Mouse (Mus musculus) lung, postnatal 0 days (tissue): Measurements from ENCODE around the gene Tmem108.

Source experiments
- CTCF ChIP-seq: IDR thresholded peaks from 2 replicates; pipeline ENCODE4 v1.5.1; 2016; ENCODE audit warnings: antibody characterized with exemption, mild to moderate bottlenecking
- EP300 ChIP-seq: IDR thresholded peaks from 2 replicates; pipeline ENCODE4 v1.6.1; 2016; ENCODE audit warnings: antibody characterized with exemption, mild to moderate bottlenecking, control low read depth

- TF ChIP-seq CTCF (no peak), EP300 (no peak)
Measured at GRCm38 (mm10) chr9:103603792-103604191, 157.8 kb downstream of the Tmem108 start.
